Mouse (Mus musculus): ENCODE data around the gene Ptprb.

Gene Ptprb

DNA sequence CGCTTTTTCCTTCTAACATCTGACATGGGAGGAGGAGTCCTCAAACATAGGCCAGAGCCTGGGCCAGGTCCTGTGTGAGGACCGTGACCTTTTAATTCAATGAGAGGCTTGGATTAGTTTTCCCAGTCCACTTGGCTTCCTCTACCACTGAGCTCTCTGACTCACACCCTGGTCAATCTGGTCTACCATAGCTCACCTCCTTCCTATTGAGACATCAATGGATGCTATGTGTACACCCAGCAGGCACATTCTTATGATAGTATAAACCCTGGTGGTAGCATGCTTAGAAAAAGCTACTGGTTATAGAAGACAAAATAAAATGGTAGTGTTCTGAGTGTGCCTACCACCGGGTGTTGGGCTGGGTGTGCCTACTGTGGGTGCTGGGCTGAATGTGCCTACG is 21.1 kb downstream of the Ptprb start:
- DNase-seq (ENCODE audit: low spot score), result no peak

DNA sequence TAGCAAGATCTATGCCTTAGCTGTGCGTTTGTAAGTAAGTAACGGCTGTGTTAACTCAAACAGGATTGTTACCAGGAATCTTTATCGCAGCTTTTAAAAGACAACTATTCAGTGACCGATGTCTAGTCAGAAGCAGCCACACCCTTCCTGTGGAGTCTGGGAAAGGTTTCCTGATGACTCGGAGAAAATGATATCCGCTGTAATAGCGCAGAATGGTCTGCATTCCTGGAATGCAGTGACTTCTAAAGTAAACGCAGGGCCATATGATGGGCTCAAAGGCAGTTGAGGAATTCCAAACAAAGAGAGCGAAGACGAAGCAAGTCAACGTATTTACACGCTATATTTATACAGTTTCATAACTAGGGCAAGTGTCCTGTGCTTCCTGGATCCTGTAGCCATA is 22.5 kb downstream of the Ptprb start:
- no peak for DNase-seq (ENCODE audit: low spot score)

DNA sequence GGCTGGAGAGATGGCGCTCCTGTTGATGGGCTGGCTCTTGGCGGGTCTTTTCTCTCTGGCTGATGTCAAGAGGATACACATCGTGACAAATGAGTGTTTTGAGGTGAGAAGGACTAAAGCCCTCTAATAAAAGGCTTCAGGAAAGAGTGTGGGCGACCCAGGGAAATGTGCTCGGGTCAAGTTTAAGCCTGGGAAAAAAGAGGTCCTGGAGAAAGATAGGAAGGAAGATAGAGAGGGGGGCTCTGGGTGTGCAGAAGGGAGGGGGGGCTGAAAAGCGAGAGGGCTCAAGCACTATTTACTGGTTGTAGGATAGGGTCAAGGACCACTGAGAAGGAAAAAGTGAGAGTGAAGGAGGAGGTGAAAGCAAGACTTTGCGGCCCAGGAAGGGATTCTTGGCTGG is 25.5 kb downstream of the Ptprb start:
- DNase-seq (ENCODE audit: low spot score), result no peak

DNA sequence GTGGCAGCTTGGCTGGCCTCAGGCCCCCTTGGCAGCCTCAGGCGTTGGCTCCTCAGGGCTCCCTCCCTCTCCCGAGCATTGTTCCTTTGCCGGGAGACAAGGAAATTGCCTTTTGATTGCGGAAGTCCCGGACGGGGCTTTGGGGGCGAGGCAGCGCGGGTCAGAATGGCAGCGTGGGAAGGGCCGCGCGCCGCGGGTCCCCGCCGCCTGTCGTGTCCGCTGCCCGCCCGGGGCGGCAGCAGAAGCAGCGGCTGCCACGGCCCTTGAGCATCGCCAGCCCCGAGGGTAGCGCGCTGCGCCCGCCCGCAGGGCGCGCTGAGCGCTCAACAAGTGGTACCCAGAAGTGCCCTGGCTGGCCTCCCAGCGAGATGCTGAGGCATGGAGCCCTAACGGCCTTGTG is 25.9 kb downstream of the Ptprb start:
- DNase-seq (ENCODE audit: low spot score), result no peak

DNA sequence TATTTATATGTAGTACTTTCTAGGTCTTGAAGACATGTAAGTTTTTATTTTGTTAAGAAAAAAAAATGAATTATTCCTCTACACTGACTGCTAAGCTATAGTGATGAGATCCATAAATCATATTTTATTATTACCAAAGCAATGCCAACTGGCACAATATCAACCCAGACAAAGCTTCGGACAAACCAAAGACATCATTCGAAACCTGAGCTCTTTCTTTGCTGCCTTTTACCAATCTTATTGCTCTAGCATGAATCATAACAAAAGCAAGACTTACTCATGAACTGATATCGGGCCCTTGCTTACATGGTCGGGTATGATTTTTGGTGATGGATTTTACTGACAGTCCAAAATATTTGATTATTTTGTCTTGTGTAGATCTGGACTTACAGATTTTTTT is 29.0 kb downstream of the Ptprb start:
- DNase-seq (ENCODE audit: low spot score), result no peak

DNA sequence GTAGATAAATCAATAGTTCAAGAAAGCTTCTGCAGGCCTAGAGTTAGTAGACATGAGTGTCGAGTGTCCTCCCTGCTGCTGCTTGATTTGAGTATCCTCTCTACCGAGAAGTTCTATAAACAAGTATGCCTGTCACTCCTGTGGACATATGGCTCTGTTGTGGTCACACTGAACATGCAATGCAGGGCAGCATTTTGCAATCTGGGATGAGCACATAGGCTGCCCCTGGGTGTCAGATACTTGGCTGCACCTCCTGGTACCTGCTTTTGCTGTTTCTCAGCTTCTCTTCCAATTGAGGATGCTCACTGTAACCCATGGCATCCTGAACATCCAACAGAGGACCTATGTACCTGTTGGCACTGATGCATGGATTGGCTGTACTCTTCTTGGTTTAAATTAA is 34.1 kb downstream of the Ptprb start:
- DNase-seq (ENCODE audit: low spot score), result no peak

DNA sequence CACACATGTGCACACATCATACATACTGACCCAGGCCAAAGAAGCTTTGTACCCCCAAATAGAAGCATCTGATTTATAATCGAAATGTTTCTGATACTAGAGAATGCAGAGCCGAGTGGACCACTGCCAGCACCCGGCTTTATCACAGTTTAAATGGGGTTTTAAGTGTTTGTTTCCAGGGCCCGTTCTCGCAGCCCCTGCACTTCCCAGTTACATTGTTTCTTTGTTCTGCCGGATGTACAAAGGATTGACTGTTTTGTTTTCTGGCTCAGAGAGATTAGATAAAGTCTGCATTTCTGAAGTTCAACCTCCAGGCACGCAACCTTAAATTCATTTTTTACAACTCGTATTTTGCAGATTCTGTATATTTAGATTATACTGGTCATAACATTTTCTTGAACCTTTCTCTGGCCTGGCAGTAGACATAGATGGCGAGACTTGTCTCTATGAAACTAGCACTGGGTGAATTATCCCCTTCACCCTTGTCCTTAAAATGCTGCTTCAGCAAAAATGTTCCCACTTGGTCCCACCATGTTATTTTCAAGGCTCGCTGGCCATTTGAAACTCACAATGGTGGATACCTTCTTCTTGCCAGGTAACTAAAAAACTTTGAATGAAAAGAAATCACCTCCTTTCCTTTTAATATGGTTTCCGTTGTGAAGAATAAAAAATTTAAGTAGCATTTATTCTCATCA is 35.3 kb downstream of the Ptprb start:
- peak; percentile 71 for DNase-seq (ENCODE audit: low spot score)

DNA sequence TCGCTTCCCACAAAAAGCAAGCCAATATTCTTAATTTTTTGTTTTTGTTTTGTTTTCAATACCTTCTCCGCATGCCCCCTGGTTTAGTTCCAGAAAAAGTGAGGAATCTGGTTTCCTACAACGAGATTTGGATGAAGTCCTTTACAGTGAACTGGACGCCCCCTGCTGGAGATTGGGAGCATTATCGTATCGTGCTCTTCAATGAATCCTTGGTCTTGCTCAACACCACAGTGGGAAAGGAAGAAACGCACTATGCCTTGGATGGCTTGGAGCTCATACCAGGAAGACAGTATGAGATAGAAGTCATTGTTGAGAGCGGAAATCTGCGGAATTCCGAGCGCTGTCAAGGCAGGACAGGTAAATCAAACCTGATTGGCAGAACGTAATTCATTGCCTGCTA is 43.9 kb downstream of the Ptprb start:
- peak; percentile 73 for DNase-seq (ENCODE audit: low spot score)

DNA sequence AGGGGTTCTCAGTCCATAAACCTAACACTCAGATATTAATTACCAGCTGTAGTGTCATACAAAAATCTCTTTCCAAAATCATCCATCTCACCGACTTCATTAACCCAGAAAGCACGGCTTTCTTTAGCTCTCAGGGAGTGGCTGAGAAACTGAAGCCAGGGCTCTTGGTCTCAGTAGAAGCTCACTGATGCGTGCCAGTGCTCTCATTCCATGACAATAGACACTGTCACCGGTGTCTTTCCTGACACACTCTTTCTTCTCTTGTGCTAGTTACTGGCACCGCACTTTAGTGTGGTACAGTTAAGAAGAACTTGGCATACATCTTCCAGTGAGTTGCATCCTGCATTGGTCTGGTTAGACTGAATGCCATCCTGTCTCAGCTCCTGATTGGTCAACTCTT is 53.8 kb downstream of the Ptprb start:
- DNase-seq (ENCODE audit: low spot score), result no peak

DNA sequence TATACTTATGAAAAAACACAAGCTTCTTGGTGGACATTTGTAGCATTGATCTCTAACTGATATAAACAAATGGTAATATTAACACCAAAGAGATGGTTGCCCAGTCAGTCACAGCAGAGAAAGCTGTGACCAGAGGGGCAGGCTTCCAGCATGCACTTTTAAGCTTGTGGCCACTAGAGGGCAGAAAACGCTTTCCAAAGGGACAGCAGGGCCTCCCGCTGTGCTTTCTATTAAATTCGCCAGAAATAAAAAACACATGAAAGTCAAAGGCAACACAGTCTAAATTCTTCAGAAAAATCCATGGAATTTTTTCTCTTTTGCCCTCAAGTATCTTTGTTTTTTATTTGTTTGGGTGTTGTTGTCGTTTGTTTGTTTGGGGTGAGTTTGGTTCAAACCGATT is 55.1 kb downstream of the Ptprb start:
- DNase-seq (ENCODE audit: low spot score), result peak; percentile 64

DNA sequence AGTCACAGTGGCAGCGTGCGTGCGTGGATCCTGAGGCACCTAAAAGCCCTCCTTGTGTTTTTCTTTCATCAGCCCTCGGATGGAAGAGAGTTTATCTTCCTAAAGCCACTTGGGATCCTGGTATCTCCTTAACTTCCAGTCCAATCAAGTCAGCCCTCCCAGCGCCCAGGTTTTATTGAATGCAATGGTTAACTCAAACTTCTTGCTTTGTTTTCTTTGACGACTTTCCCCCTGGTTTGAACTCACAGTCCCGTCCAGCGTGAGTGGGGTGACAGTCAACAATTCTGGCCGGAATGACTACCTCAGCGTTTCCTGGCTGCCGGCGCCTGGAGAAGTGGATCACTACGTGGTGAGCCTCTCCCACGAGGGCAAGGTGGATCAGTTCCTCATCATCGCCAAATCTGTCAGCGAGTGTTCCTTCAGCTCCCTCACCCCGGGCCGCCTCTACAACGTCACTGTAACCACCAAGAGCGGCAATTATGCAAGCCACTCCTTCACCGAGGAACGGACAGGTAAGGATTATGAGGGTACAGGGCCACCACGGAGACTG is 55.7 kb downstream of the Ptprb start:
- DNase-seq (ENCODE audit: low spot score), result no peak

DNA sequence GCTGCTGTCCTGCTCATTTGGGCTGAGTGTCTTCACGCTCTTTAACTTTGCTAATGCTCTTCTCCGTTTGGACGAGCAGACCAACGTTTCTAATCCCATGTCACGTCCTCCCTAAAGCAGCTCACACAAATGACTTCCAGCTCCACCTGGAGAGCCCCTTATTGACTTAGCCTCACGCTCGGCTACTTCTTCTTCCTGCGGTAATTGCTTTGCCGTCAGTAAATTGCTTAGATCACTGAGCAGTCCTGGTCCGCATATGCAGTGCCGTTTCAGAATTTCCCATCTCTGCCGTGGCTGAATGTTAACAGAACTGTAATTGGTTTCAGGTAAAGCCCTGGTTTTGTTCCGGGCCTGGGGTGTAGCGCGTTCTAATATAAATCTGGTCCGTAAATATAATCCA is 58.3 kb downstream of the Ptprb start:
- DNase-seq (ENCODE audit: low spot score), result no peak

DNA sequence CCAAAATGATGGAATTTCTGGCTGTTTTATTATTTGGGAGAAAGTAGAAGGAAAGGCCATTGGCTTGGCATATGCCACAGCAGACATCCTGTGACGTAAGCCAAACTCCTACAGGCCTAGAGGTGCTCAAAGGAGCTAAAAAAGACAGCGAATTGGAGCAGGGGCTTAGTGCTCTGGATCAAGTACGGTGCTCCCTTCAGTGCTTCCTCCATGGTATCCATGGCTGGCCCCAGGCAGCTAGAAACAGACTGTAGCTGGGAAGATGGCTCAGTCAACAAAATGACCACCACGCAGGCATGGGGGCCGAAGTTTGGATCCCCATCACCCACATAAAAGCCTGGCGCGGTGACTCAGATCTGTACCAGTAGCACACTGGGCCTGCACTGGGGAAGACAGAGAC is 58.8 kb downstream of the Ptprb start:
- no peak for DNase-seq (ENCODE audit: low spot score)

DNA sequence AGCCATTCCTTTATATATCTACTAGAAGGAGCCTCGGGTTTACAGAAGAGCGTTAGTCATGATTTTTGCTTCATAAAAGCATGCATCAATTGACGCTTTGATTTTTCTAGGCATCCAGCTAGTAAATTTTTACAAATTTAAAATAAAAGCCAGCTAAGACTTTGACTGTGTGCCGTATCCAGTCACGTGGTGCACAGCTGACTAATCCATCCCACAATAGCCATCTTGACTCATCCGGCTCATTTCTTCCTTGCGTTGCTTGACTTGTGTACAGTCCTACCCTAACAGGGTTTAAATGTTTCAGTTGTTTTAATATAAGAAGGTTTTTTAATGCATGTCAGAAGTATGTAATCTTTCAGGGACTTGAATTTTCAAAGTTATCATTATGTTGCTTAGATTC is 60.0 kb downstream of the Ptprb start:
- no peak for DNase-seq (ENCODE audit: low spot score)

DNA sequence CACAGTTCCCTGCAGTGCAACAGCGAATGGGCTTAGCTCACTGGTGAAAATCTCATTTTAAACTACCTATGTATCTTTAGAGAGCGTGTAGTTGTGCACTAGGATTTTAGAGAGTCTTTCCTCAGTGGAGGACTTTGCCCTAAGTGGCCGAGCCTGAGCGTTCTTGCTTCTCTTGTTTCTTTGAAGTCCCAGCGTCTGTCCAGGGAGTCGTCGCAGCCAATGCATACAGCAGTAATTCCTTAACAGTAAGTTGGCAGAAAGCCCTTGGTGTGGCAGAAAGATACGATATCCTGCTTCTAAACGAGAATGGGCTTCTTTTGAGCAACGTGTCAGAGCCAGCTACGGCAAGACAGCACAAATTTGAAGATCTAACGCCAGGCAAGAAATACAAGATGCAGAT is 65.9 kb downstream of the Ptprb start:
- no peak for DNase-seq (ENCODE audit: low spot score)

DNA sequence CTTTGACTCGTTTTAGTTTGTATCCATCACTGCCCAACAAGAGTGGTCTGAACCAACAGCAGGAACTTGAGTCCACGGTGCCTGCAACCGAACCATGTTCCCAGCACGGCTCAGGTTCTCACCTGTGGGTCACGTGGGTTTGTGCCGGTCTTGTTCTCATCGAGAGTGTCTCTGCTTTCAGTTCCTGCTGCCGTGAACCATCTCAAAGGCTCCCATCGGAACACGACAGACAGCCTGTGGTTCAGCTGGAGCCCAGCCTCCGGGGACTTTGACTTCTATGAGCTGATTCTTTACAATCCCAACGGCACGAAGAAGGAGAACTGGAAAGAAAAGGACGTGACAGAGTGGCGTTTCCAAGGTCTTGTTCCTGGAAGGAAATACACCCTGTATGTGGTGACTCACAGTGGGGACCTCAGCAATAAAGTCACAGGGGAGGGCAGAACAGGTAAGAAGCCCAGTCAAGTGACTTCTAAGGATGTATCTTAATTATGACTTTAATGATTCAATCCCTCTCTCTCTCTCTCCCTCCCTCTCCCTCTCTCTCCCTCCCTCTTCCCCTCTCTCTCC is 71.4 kb downstream of the Ptprb start:
- no peak for DNase-seq (ENCODE audit: low spot score)

DNA sequence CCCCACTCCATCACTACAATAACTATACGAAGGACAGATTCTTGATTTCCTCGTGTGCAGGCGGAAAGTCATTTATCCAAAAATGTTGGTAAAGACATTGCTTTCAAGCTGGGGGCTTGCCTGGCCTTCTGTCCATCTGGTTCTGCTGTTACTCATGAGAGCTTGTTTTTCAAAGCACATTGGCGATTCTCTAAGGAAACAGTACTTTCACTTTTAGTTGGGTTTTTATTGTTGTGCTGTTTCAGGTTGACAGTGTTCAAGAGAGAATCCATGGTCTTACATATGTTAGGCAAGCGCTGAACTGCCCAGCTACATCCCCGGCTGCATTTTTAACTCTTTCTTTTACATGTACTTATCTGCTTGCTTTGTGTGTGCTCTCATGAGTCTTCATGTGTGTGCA is 73.7 kb downstream of the Ptprb start:
- DNase-seq (ENCODE audit: low spot score), result no peak

DNA sequence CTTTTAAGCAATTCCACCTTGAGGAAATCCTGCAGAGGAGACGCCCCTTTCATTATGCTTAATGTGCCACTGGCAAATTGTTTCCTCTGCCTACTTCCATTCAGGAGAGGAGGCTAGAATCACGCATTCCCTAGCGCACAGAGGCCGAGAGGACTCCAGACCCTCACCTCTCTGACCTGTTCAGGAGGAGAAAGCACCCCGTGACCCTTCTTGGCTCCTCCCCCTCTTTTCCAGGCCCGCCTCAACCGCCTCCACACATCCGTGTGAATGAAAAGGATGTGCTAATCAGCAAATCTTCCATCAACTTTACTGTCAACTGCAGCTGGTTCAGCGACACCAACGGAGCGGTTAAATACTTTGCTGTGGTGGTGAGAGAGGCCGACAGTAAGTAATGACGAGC is 75.2 kb downstream of the Ptprb start:
- no peak for DNase-seq (ENCODE audit: low spot score)

DNA sequence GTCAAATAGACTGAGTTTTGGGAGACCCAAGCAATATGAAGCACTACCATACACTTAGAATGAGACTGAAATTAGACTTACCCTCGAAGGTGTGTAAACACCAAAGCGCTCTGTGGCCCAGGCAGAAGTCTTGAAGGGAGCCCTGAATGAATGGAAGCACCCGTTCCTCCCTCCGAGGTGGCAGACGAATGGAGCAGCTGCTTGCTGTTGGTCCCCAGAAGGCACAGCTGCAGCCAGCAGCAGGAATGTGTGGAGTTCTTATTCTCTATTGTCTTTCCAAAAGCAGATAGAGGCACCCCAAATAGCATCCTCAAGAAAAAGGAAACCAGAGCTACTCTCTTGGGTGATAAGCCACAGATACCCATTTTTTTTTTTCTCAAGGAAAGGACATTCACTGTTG is 79.0 kb downstream of the Ptprb start:
- no peak for DNase-seq (ENCODE audit: low spot score)

DNA sequence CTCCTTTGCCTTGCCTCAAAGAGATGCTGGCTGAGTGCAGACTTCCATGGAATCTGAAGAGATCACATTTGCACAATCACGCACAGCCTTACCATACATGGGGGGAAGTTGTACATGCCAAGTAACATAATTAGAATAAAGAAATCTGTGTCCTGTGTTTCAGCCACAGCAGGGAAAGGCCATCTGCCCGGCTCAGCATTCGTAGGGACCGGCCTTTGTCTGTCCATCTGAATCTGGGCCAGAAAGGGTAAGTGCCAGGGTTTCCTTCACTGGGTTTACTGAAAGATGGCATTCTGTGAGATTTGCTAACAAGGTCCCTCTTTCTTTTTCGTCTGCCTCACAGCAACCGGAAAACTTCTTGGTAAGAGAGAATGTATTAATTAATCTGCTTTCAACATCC is 86.9 kb downstream of the Ptprb start:
- DNase-seq (ENCODE audit: low spot score), result no peak

DNA sequence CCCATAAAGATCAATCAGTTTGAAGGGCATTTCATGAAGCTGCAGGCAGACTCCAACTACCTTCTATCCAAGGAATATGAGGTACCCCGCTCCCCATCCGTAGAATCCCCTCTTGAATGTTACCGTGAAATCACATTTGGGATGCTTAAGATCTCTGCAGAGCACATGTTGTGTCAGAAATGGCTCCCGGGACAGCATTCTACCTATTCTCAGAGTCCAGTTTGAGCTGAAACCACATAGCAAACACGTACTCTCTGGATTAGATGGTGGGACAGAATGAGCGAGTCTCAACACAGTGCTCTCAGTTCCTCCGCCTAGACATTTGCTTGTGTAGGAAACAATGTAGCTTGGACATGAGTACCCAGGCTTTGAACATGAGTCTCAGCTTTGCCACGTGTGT is 87.3 kb downstream of the Ptprb start:
- DNase-seq (ENCODE audit: low spot score), result no peak

DNA sequence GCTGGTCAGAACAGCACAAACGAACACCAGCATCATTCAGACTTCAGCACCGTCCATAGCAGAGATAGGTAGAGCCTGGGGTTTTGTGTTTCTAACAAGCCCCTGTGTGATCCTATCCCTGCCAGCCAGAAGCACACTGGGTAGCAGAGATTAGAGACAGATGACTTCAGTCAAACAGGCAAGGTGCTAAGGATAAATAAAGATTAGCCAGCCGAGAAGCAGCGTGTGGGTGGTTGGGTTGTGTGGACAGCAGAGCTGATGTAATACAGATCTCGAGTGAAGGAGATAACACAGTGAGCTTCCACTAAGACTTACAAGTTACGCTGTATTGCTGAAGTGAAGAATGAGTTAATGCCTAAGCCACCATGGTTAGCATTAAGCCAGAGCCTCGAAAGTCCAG is 89.4 kb downstream of the Ptprb start:
- DNase-seq (ENCODE audit: low spot score), result no peak

DNA sequence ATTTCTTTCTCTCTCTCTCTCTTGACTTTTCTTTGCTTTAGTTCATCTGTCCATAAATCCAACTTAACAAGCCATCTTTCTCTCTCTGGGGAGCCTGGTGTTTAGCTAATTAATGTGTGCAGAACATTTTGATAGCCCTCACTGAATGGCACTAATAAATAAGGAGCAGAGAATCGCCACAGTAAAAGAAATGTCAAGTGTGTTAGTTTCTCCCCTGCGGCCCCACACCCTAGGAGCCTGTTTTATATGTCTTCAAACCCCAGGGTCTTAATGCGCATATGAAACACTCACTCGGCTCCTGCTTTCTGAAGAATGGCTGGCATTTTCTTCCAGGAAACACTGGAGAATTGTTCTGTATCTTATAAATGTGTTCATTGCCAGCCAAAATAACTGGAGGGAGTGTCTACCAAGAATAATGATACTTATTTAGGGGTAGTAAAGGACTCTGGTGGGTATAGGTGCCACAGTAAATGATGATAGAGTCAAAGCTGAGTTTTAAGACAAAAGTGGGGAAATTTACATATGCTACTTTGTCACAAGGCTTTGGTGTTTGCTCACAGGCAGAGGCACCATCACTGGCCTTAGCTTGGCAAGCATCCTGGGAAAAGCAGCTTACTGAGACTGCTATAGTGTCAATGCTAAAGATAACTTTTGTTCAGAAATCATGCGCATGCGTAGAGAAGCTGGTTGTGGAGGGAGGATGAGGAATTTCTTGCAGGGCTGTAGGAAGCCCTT is 95.8 kb downstream of the Ptprb start:
- DNase-seq (ENCODE audit: low spot score), result peak; percentile 36
